Mouse (Mus musculus) adrenal gland, postnatal 10 days (tissue): ENCODE results near the gene Smarcad1. TPM values are rescaled to one million over a fixed set of nuclear protein-coding genes. Genes with fewer than 3 reads are reported as not detected.
A peak's percentile ranks its signal among the peaks of the same experiment; 100 is the strongest.
"Not testable (repeated sequence)": the region's sequence is repeated elsewhere in the genome, so short reads cannot be mapped to it uniquely, and the experiment has no call there.

Experiments
- DNase-seq: peaks from one replicate; pipeline ENCODE4 v3.0.0; 2021; ENCODE audit warnings: mixed read lengths
- long read RNA-seq, 2 experiments: library from polyadenylated mRNA; stranded (forward); transcript quantifications; one replicate each; pipeline ENCODE4 v2.0.0; 2021
- total RNA-seq, 2 experiments: library from RNA; stranded (reverse); gene quantifications; 2 replicates each; pipeline ENCODE4 v1.2.3; 2021

The Smarcad1 gene
- 10 to 100 TPM; 30.5 to 42.8 TPM for total RNA-seq
- long read RNA-seq, experiment 1, full-length matches to known transcripts: 11 of 21 reads
- long read RNA-seq, experiment 1, partial matches to known transcripts: 3 of 21 reads
- long read RNA-seq, experiment 1, other reads (novel, unspliced or antisense): 7 of 21 reads
- long read RNA-seq, experiment 2, full-length matches to known transcripts: 9 of 13 reads
- long read RNA-seq, experiment 2, partial matches to known transcripts: 2 of 13 reads
- long read RNA-seq, experiment 2, other reads (novel, unspliced or antisense): 2 of 13 reads

GRCm38 (mm10) chr6:65042491-65043171 lies at the start of gene Smarcad1:
Gene Smarcad1 (plus strand): TSS chr6:65042583.
- peak; percentile 91 for DNase-seq

GRCm38 (mm10) chr6:64996824-64997421 lies 45.5 kb upstream of the Smarcad1 start:
- DNase-seq: peak; percentile 5

GRCm38 (mm10) chr6:64997805-64998204 lies 44.6 kb upstream of the Smarcad1 start:
- no peak for DNase-seq

GRCm38 (mm10) chr6:65000757-65001156 lies 41.6 kb upstream of the Smarcad1 start:
- DNase-seq: not testable (repeated sequence)

GRCm38 (mm10) chr6:65002196-65002595 lies 40.2 kb upstream of the Smarcad1 start:
- DNase-seq: no peak

- DNase-seq: no peak
Observed at GRCm38 (mm10) chr6:65008836-65009235, 33.5 kb upstream of the Smarcad1 start.

GRCm38 (mm10) chr6:65011444-65011990 lies 30.9 kb upstream of the Smarcad1 start:
- DNase-seq: no peak

GRCm38 (mm10) chr6:65012142-65012541 lies 30.2 kb upstream of the Smarcad1 start:
- no peak for DNase-seq

GRCm38 (mm10) chr6:65017566-65017965 lies 24.8 kb upstream of the Smarcad1 start:
- DNase-seq: no peak

- DNase-seq: not testable (repeated sequence)
Observed at GRCm38 (mm10) chr6:65018966-65019365, 23.4 kb upstream of the Smarcad1 start.

- no peak for DNase-seq
Observed at GRCm38 (mm10) chr6:65021883-65022282, 20.5 kb upstream of the Smarcad1 start.

- no peak for DNase-seq
Observed at GRCm38 (mm10) chr6:65023053-65023452, 19.3 kb upstream of the Smarcad1 start.

GRCm38 (mm10) chr6:65024668-65025067 lies 17.7 kb upstream of the Smarcad1 start:
- DNase-seq: no peak

GRCm38 (mm10) chr6:65025130-65025529 lies 17.3 kb upstream of the Smarcad1 start:
- no peak for DNase-seq

GRCm38 (mm10) chr6:65034661-65035060 lies 7.7 kb upstream of the Smarcad1 start:
- DNase-seq: no peak

GRCm38 (mm10) chr6:65035469-65035868 lies 6.9 kb upstream of the Smarcad1 start:
- DNase-seq: no peak

GRCm38 (mm10) chr6:65041932-65042331 lies 451 bp upstream of the Smarcad1 start:
- DNase-seq: no peak

- DNase-seq: no peak
Observed at GRCm38 (mm10) chr6:65043241-65043640, 858 bp downstream of the Smarcad1 start.

- DNase-seq: no peak
Observed at GRCm38 (mm10) chr6:65049100-65049499, 6.7 kb downstream of the Smarcad1 start.

GRCm38 (mm10) chr6:65056620-65057019 lies 14.2 kb downstream of the Smarcad1 start:
- no peak for DNase-seq

- not testable (repeated sequence) for DNase-seq
Observed at GRCm38 (mm10) chr6:65057137-65057536, 14.8 kb downstream of the Smarcad1 start.

GRCm38 (mm10) chr6:65061049-65061448 lies 18.7 kb downstream of the Smarcad1 start:
- no peak for DNase-seq

GRCm38 (mm10) chr6:65075201-65075600 lies 32.8 kb downstream of the Smarcad1 start:
- no peak for DNase-seq
